Mouse (Mus musculus) stomach, embryonic 16.5 days (tissue): ENCODE results near the gene Fga. TPM values are rescaled to one million over a fixed set of nuclear protein-coding genes. Genes with fewer than 3 reads are reported as not detected.

Source experiments
- ATAC-seq: fragments of 200-750 bp; cut with Nextera tagmentation; 2 replicates; pipeline ENCODE4 v1.8.0; 2017; ENCODE audit warnings: moderate number of reproducible peaks, moderate TSS enrichment; ENCODE audit not compliant: insufficient read depth, low FRiP score
- H3K27ac ChIP-seq: fragments of 300-500 bp; sonication (generic); 2 replicates; pipeline ENCODE4 v1.5.1; 2014; ENCODE audit warnings: low read length
- H3K27me3 ChIP-seq: fragments of 300-500 bp; sonication (generic); 2 replicates; pipeline ENCODE4 v1.6.1; 2014; ENCODE audit warnings: low read length, control low read depth, mixed read lengths; ENCODE audit not compliant: control insufficient read depth, insufficient read depth
- H3K36me3 ChIP-seq: fragments of 300-500 bp; sonication (generic); 2 replicates; pipeline ENCODE4 v1.6.1; 2014; ENCODE audit warnings: low read length; ENCODE audit not compliant: control insufficient read depth, insufficient read depth
- H3K4me1 ChIP-seq: fragments of 300-500 bp; sonication (generic); 2 replicates; pipeline ENCODE4 v1.6.1; 2014; ENCODE audit warnings: low read length, control low read depth, mixed read lengths; ENCODE audit not compliant: control insufficient read depth, insufficient read depth
- H3K4me2 ChIP-seq: fragments of 300-500 bp; sonication (generic); 2 replicates; pipeline ENCODE4 v1.6.1; 2014; ENCODE audit warnings: low read depth, low read length, mixed read lengths
- H3K4me3 ChIP-seq: fragments of 300-500 bp; sonication (generic); replicated peaks from 2 replicates; pipeline ENCODE4 v1.5.1; 2014; ENCODE audit warnings: mild to moderate bottlenecking, low read length
- H3K9ac ChIP-seq: fragments of 300-500 bp; sonication (generic); 2 replicates; pipeline ENCODE4 v1.6.1; 2014; ENCODE audit warnings: low read length
- H3K9me3 ChIP-seq: fragments of 300-500 bp; sonication (generic); replicated peaks from 2 replicates; pipeline ENCODE4 v1.6.1; 2016; ENCODE audit warnings: low read length, control low read depth; ENCODE audit not compliant: control insufficient read depth
- WGBS: fragments of 180-500 bp; shearing (Covaris S2); extraction: QIAGEN DNeasy Blood & Tissue Kit; methylation state at CpG from one replicate; pipeline ENCODE4 v1.1.7; 2014; 5-methylcytosine and 5-hydroxymethylcytosine counted together
- polyA plus RNA-seq: library from polyadenylated mRNA; unstranded; fragments of >200 nt; fragmentation: Nextera tagmentation; extraction: Ambion mirVana; gene quantifications from 2 replicates; pipeline ENCODE4 v1.2.1, GENCODE M21; 2015

Fga gene
- polyA plus RNA-seq, 1 experiment from 2014 or later, result 36.9 TPM

DNA sequence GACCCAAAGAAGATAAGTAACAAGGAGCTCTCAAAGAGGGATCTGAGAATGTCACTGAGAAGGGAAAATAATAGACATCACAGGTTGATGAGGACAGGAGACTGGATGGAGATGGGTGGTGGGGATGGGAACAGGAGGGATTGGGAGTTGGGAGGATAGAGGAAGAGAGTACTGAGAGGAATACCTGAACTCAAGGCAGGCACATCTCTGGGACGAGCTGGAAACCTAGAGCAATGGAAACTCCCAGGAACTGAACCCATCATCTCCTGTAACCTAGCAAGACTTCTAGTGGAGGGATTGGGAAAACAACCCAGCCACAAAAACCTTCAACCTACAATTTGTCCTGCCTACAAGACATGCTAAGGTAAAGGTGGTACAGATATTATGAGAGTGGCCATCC lies 9.6 kb upstream of the Fga start:
- ATAC-seq, result no peak
- no peaks in the 10 kb centered on the region for H3K36me3 ChIP-seq
- WGBS, result 67% methylated on average over 1 of the region's 1 CpGs

DNA sequence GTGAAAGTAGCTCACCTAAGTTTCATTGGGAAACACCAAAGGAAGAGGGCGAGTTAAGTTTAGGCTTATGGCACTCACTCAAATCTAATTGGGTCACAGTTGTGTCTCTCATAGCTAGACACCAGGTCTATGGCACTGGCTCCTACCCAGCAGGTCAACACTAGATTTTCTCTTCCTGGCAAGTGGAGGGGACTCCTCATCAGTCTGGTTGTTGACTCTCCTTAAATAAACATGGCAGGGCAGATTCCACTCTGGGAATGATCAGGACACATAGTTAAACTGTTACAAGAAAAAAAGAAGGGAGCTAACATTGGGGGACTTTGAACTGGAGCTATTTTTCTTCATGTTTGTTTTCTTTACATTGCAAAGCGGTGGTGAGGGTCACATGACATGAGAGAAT lies 5.5 kb upstream of the Fga start:
- WGBS, result 75% methylated on average over 2 of the region's 2 CpGs
- Histone ChIP-seq H3K4me3 (no peak overlapping the region), H3K4me2 (no peak overlapping the region), H3K27me3 (no peaks in the 10 kb centered on the region), H3K9ac (no peak overlapping the region), H3K27ac (no peak overlapping the region), H3K36me3 (no peaks in the 10 kb centered on the region), H3K9me3 (no peaks in the 10 kb centered on the region), H3K4me1 (no peaks in the 10 kb centered on the region)
- no peak for ATAC-seq

More for the DNA sequence above, 9.6 kb upstream of the Fga start:
- Histone ChIP-seq H3K27me3 (no peaks in the 10 kb centered on the region), H3K4me3 (no peak overlapping the region), H3K9ac (no peak overlapping the region), H3K9me3 (no peaks in the 10 kb centered on the region), H3K27ac (no peak overlapping the region), H3K4me2 (no peak overlapping the region), H3K4me1 (no peaks in the 10 kb centered on the region)

DNA sequence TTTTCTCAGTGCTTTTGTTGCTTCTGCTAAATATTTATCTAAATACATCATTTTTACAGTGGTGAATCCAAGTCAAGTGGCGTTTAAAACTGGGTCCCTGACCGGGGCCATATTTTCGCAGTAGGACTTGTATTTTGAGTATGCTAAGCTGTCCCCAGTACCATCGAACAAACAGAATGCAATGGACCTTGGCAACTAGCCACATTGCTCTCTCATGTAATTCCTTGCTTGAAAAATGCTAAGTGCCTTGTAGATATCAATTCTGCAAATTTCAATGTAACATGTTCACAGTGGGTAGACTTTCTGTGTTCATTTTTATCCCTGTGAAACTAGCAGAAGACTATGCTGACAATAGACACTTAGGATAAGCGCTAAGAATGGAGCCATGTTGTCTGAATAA lies 4.7 kb upstream of the Fga start:
- Histone ChIP-seq H3K27me3 (no peaks in the 10 kb centered on the region), H3K4me2 (no peak overlapping the region), H3K36me3 (no peaks in the 10 kb centered on the region), H3K9me3 (no peaks in the 10 kb centered on the region), H3K4me1 (no peaks in the 10 kb centered on the region), H3K9ac (no peak overlapping the region), H3K4me3 (no peak overlapping the region), H3K27ac (no peak overlapping the region)
- 81% methylated on average over 5 of the region's 5 CpGs for WGBS
- ATAC-seq, result no peak

DNA sequence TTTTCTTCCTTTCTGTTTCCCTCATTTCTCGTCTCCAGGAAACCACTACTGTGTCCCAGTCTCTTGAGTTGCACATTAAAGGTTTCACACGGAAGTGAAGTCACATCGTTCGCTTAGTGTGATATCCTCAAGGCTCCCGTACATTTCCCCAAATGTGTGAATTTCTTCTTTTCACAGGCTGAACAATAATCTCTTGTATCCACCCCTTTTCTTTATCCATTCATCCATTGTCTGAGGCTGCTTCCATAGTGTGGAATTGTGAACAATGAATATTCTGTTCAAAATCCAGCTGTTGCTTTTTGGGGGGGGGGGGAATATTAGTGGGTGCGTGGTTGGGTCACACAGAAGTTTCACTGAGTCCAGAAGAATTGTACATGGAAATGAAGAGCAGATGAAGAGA lies 840 bp upstream of the Fga start:
- Histone ChIP-seq H3K27me3 (no peaks in the 10 kb centered on the region), H3K36me3 (no peaks in the 10 kb centered on the region), H3K9ac (no peak overlapping the region), H3K27ac (no peak overlapping the region), H3K4me1 (no peaks in the 10 kb centered on the region), H3K4me3 (no peak overlapping the region), H3K4me2 (no peak overlapping the region), H3K9me3 (no peaks in the 10 kb centered on the region)
- no peak for ATAC-seq
- WGBS, result 69% methylated on average over 6 of the region's 6 CpGs

DNA sequence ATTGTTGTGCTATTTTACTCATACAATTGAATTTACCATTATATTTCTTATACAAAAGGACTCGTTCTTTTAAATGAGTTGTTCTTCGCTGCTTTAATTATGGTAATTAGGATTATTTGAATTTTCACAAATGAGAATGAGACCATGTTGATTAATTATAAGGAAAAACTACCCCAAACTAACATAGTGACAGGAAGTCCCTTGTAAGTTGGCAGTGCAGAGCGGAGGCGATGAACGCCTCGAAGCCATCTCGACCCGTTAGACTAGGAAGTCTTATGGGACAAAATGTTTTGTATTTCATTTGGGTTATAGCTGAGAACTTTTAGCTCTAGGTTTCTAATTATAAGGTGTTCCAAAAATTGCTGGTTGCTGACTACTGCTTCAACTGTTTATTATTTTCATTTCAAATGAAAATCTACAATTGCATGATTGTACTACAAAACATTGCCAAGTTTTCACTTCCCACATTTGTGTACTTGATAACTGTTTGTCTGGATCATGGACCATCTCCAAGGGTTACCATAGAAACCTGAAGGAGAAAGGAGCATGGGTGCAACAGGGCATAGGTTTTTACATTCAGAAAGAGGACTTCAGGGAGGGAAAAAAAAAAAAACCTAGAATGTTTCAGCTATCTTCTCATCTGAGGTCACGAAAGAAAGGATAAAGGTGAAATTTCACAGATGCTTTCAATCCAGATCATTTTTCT lies 1.8 kb downstream of the Fga start:
- 87% methylated on average over 9 of the region's 9 CpGs for WGBS
- Histone ChIP-seq H3K27ac (no peak overlapping the region), H3K9ac (no peak overlapping the region), H3K4me1 (no peaks in the 10 kb centered on the region), H3K4me2 (no peak overlapping the region), H3K27me3 (no peaks in the 10 kb centered on the region), H3K36me3 (no peaks in the 10 kb centered on the region), H3K9me3 (no peaks in the 10 kb centered on the region), H3K4me3 (no peak overlapping the region)
- ATAC-seq, result no peak

DNA sequence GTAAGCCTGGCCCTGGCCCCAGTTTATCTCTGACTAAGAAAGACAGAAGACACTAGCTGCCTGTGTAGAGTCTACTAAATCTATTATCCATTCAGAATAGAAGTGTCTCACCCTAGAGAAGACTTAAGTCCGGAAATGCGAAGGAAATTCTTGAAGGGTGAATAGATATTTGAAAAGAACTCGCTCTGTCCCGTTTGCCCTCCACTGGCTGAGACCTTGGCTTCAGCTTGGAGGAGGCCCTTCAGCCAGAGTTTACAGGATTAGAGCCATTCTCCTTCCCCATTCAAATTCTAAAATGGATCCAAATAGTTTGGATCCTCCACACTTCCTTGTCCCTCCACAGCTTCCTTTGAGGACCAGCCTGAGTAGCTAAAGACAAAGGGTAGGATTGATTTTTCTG lies 4.5 kb downstream of the Fga start:
- 79% methylated on average over 4 of the region's 4 CpGs for WGBS
- no peak for ATAC-seq
- H3K4me1 ChIP-seq, result no peaks in the 10 kb centered on the region

DNA sequence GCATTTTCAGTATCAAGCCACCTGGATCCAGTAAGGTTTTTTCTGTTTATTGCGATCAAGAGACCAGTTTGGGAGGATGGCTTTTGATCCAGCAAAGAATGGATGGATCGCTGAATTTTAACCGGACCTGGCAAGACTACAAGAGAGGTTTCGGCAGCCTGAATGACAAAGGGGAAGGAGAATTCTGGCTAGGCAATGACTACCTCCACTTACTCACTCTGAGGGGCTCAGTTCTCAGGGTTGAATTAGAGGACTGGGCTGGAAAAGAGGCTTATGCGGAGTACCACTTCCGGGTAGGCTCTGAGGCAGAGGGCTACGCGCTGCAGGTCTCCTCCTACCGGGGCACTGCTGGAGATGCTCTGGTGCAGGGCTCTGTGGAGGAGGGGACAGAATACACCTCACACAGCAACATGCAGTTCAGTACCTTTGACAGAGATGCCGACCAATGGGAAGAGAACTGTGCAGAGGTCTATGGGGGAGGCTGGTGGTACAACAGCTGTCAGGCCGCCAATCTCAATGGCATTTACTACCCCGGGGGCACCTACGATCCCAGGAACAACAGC lies 7.0 kb downstream of the Fga start:
- no peaks in the 10 kb centered on the region for H3K4me1 ChIP-seq
- no peak overlapping the region for H3K9ac ChIP-seq
- H3K4me3 ChIP-seq, result no peak overlapping the region
- no peaks in the 10 kb centered on the region for H3K36me3 ChIP-seq
- H3K27ac ChIP-seq, result no peak overlapping the region
- no peak for ATAC-seq
- no peaks in the 10 kb centered on the region for H3K27me3 ChIP-seq
- no peaks in the 10 kb centered on the region for H3K9me3 ChIP-seq
- H3K4me2 ChIP-seq, result no peak overlapping the region
- WGBS, result 53% methylated on average over 13 of the region's 13 CpGs

More for the DNA sequence above, 4.5 kb downstream of the Fga start:
- Histone ChIP-seq H3K27ac (no peak overlapping the region), H3K36me3 (no peaks in the 10 kb centered on the region), H3K9ac (no peak overlapping the region), H3K4me2 (no peak overlapping the region), H3K27me3 (no peaks in the 10 kb centered on the region), H3K4me3 (no peak overlapping the region), H3K9me3 (no peaks in the 10 kb centered on the region)

DNA sequence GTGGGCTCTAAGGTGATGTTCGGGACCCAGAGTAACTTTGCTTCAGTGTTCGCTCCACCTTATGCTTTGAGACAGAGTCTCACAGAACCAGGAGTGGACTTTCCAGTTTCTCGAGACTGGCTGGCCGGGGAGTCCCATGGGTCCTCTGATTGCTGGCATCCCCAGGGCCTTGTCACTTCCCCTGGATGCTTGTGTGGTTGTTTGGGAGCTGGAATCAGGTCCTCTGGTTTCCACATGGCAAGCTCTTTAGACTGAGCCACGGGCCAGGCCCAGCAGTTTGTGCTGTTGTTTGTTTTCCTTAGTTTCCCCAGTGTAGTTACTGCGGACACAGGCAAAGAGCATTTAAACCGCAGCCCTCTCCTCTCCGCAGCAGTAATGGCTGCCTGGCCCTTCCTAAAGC lies 7.9 kb downstream of the Fga start:
- Histone ChIP-seq H3K27ac (no peak overlapping the region), H3K9ac (no peak overlapping the region), H3K4me3 (no peak overlapping the region), H3K9me3 (no peaks in the 10 kb centered on the region), H3K4me2 (no peak overlapping the region), H3K27me3 (no peaks in the 10 kb centered on the region), H3K4me1 (no peaks in the 10 kb centered on the region), H3K36me3 (no peaks in the 10 kb centered on the region)
- WGBS, result 75% methylated on average over 8 of the region's 8 CpGs
- no peak for ATAC-seq

DNA sequence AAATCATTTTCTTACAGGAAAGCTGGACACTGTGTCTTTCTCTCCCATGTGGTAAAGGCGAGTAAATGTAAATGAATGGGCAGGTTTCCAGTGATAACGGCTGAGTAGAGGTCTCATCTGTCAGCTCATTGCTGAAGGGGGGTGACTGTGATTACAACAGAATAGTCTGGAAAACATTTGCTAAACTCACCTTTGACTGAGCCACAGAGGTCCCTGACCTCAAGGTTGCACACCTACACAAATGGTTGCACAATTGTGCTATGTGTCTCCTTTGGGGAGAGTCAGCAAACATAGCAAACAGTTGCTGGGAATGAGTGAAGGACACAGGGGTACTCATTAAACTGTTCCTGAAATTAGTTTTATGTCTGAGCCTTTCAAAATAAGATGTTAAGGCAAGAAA lies 13.0 kb downstream of the Fga start:
- Histone ChIP-seq H3K4me2 (no peak overlapping the region), H3K9me3 (no peaks in the 10 kb centered on the region), H3K4me1 (no peaks in the 10 kb centered on the region), H3K27me3 (no peaks in the 10 kb centered on the region), H3K4me3 (no peak overlapping the region), H3K9ac (no peak overlapping the region), H3K27ac (no peak overlapping the region), H3K36me3 (no peaks in the 10 kb centered on the region)
- ATAC-seq, result no peak
- WGBS, result 58% methylated on average over 2 of the region's 2 CpGs
